Mouse (Mus musculus): Measurements from ENCODE around the gene Madd. TPM values are rescaled to one million over a fixed set of nuclear protein-coding genes. Genes with fewer than 3 reads are reported as not detected.

Gene Madd
- polyA plus RNA-seq, 1 experiment from 2014 or later: 12.2 TPM

- H3K9me3 ChIP-seq: no peaks in the 10 kb centered on the region
- no peak overlapping the region for H3K4me2 ChIP-seq
- WGBS: 75% methylated on average over 6 of the region's 6 CpGs
- no peaks in the 10 kb centered on the region for H3K4me1 ChIP-seq
- H3K4me3 ChIP-seq: no peak overlapping the region
- ATAC-seq (ENCODE audit: insufficient number of reproducible peaks, low FRiP score, low TSS enrichment, low read depth): no peak
- no peak overlapping the region for H3K27ac ChIP-seq
- H3K36me3 ChIP-seq: no peaks in the 10 kb centered on the region
- H3K27me3 ChIP-seq: peaks cover 2% of the 10 kb centered on the region; the same call in 1 of the 2 replicates
- H3K9ac ChIP-seq: no peak overlapping the region
These were observed 62.6 kb downstream of the Madd start for GRCm38 (mm10) chr2:91121011-91121410.

- WGBS: 79% methylated on average over 6 of the region's 6 CpGs
- Histone ChIP-seq H3K9ac (no peak overlapping the region), H3K4me1 (peaks cover 2% of the 10 kb centered on the region), H3K4me2 (no peak overlapping the region), H3K27me3 (peaks cover 6% of the 10 kb centered on the region; the same call in 1 of the 2 replicates), H3K27ac (no peak overlapping the region), H3K4me3 (no peak overlapping the region), H3K9me3 (no peaks in the 10 kb centered on the region), H3K36me3 (no peaks in the 10 kb centered on the region)
- ATAC-seq (ENCODE audit: insufficient number of reproducible peaks, low FRiP score, low TSS enrichment, low read depth): no peak
These were observed 63.4 kb downstream of the Madd start for GRCm38 (mm10) chr2:91120261-91120671.

GRCm38 (mm10) chr2:91119551-91119950 lies 64.1 kb downstream of the Madd start:
- H3K4me1 ChIP-seq: peaks cover 5% of the 10 kb centered on the region
- no peak overlapping the region for H3K4me3 ChIP-seq
- H3K4me2 ChIP-seq: no peak overlapping the region
- no peaks in the 10 kb centered on the region for H3K36me3 ChIP-seq
- H3K27ac ChIP-seq: no peak overlapping the region
- no peak for ATAC-seq (ENCODE audit: insufficient number of reproducible peaks, low FRiP score, low TSS enrichment, low read depth)
- WGBS: 79% methylated on average over 6 of the region's 6 CpGs
- H3K9me3 ChIP-seq: no peaks in the 10 kb centered on the region
- H3K9ac ChIP-seq: no peak overlapping the region
- peaks cover 6% of the 10 kb centered on the region; the same call in 1 of the 2 replicates for H3K27me3 ChIP-seq

DNA sequence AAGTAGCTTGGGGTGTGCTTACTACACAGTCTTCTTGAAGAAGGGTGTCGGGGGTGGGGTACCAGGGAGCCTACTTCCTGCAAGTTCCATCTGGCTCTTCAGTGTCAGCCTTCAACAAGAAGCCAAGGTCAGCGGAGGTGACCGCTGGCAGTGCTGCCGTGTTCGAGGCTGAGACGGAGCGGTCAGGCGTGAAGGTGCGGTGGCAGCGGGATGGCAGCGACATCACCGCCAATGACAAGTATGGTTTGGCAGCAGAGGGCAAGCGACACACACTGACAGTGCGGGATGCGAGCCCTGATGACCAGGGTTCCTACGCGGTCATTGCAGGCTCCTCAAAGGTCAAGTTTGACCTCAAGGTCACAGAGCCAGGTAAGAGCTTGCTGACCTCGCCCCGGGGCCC lies 64.6 kb downstream of the Madd start:
- Histone ChIP-seq H3K4me1 (peaks cover 5% of the 10 kb centered on the region), H3K27ac (no peak overlapping the region), H3K27me3 (peaks cover 6% of the 10 kb centered on the region; the same call in 1 of the 2 replicates), H3K4me3 (no peak overlapping the region), H3K4me2 (no peak overlapping the region), H3K36me3 (no peaks in the 10 kb centered on the region), H3K9ac (no peak overlapping the region), H3K9me3 (no peaks in the 10 kb centered on the region)
- 90% methylated on average over 19 of the region's 19 CpGs for WGBS
- no peak for ATAC-seq (ENCODE audit: insufficient number of reproducible peaks, low FRiP score, low TSS enrichment, low read depth)

GRCm38 (mm10) chr2:91118647-91119046 lies 65.0 kb downstream of the Madd start:
- no peak for ATAC-seq (ENCODE audit: insufficient number of reproducible peaks, low FRiP score, low TSS enrichment, low read depth)
- 37% methylated on average over 1 of the region's 1 CpGs for WGBS

GRCm38 (mm10) chr2:91117585-91118275 lies 65.9 kb downstream of the Madd start, which contains the start of gene Mybpc3:
Mybpc3 (plus strand) TSS chr2:91118144.
- H3K9me3 ChIP-seq: no peaks in the 10 kb centered on the region
- no peak within 1 kb of the TSS for H3K9ac ChIP-seq
- no peak for ATAC-seq (ENCODE audit: insufficient number of reproducible peaks, low FRiP score, low TSS enrichment, low read depth)
- no peaks in the 10 kb centered on the region for H3K36me3 ChIP-seq
- no peak within 1 kb of the TSS for H3K4me3 ChIP-seq
- WGBS: 79% methylated on average over 11 of the region's 11 CpGs
- H3K4me1 ChIP-seq: peaks cover 6% of the 10 kb centered on the region
- H3K27me3 ChIP-seq: peaks cover 6% of the 10 kb centered on the region; the same call in 1 of the 2 replicates
- H3K4me2 ChIP-seq: no peak within 1 kb of the TSS
- H3K27ac ChIP-seq: no peak within 1 kb of the TSS

More at GRCm38 (mm10) chr2:91118647-91119046, 65.0 kb downstream of the Madd start:
- Histone ChIP-seq H3K4me1 (peaks cover 5% of the 10 kb centered on the region), H3K9ac (no peak overlapping the region), H3K27ac (no peak overlapping the region), H3K36me3 (no peaks in the 10 kb centered on the region), H3K4me2 (no peak overlapping the region), H3K9me3 (no peaks in the 10 kb centered on the region), H3K27me3 (peaks cover 6% of the 10 kb centered on the region; the same call in 1 of the 2 replicates), H3K4me3 (no peak overlapping the region)

- Histone ChIP-seq H3K4me3 (no peak overlapping the region), H3K9ac (no peak overlapping the region), H3K9me3 (no peaks in the 10 kb centered on the region), H3K4me1 (peaks cover 11% of the 10 kb centered on the region), H3K4me2 (no peak overlapping the region), H3K27ac (no peak overlapping the region), H3K36me3 (no peaks in the 10 kb centered on the region), H3K27me3 (peaks cover 6% of the 10 kb centered on the region; the same call in 1 of the 2 replicates)
- ATAC-seq (ENCODE audit: insufficient number of reproducible peaks, low FRiP score, low TSS enrichment, low read depth): no peak
- WGBS: 80% methylated on average over 5 of the region's 5 CpGs
These were observed 66.8 kb downstream of the Madd start for GRCm38 (mm10) chr2:91116842-91117241.

- no peaks in the 10 kb centered on the region for H3K36me3 ChIP-seq
- no peak for ATAC-seq (ENCODE audit: insufficient number of reproducible peaks, low FRiP score, low TSS enrichment, low read depth)
- H3K27me3 ChIP-seq: peaks cover 6% of the 10 kb centered on the region; the same call in 1 of the 2 replicates
- H3K4me1 ChIP-seq: peaks cover 11% of the 10 kb centered on the region
- 33% methylated on average over 12 of the region's 12 CpGs for WGBS
- H3K4me2 ChIP-seq: peak overlapping the region; percentile 92
- H3K4me3 ChIP-seq: peak overlapping the region; percentile 44
- no peak overlapping the region for H3K27ac ChIP-seq
- H3K9me3 ChIP-seq: no peaks in the 10 kb centered on the region
- peak overlapping the region; percentile 44 for H3K9ac ChIP-seq
These were observed 68.1 kb downstream of the Madd start for GRCm38 (mm10) chr2:91115578-91115970.

GRCm38 (mm10) chr2:91114781-91115577 lies 68.7 kb downstream of the Madd start:
- Histone ChIP-seq H3K9me3 (no peaks in the 10 kb centered on the region), H3K27ac (no peak overlapping the region), H3K4me2 (peak overlapping the region; percentile 92), H3K4me1 (peaks cover 11% of the 10 kb centered on the region), H3K4me3 (peak overlapping the region; percentile 44), H3K27me3 (peaks cover 6% of the 10 kb centered on the region; the same call in 1 of the 2 replicates), H3K36me3 (no peaks in the 10 kb centered on the region), H3K9ac (peak overlapping the region; percentile 44)
- 6% methylated on average over 41 of the region's 42 CpGs for WGBS
- ATAC-seq (ENCODE audit: insufficient number of reproducible peaks, low FRiP score, low TSS enrichment, low read depth): no peak; the same call in 1 of the 2 replicates

DNA sequence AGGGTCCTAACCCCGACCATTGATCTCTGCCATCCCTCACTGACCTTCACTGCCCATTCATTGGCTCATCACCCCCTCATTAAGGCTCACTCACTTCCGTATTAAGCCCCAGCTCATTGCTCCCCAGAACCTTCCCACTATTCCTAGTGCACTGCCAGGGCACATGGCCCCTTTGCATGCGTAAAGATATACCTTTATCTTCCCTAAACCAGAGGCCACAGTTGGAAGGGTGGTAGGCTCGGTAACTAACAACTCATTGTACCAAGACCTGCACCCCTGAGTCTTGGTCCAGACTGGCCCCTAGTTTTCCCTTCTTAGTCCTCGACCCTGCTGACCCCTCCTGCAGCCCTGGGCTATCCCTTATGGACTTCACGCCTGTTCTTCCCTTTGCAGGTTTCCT lies 69.8 kb downstream of the Madd start:
- WGBS: 74% methylated on average over 6 of the region's 6 CpGs
- Histone ChIP-seq H3K4me1 (peaks cover 11% of the 10 kb centered on the region), H3K27ac (no peak overlapping the region), H3K9ac (no peak overlapping the region), H3K36me3 (no peaks in the 10 kb centered on the region), H3K9me3 (no peaks in the 10 kb centered on the region), H3K27me3 (peaks cover 6% of the 10 kb centered on the region; the same call in 1 of the 2 replicates), H3K4me3 (no peak overlapping the region), H3K4me2 (no peak overlapping the region)
- no peak for ATAC-seq (ENCODE audit: insufficient number of reproducible peaks, low FRiP score, low TSS enrichment, low read depth)

- Histone ChIP-seq H3K27ac (no peak overlapping the region), H3K9me3 (no peaks in the 10 kb centered on the region), H3K36me3 (no peaks in the 10 kb centered on the region), H3K27me3 (peaks cover 6% of the 10 kb centered on the region; the same call in 1 of the 2 replicates), H3K4me1 (peaks cover 11% of the 10 kb centered on the region), H3K4me2 (no peak overlapping the region), H3K4me3 (no peak overlapping the region), H3K9ac (no peak overlapping the region)
- 73% methylated on average over 10 of the region's 10 CpGs for WGBS
- no peak for ATAC-seq (ENCODE audit: insufficient number of reproducible peaks, low FRiP score, low TSS enrichment, low read depth)
These were observed 70.3 kb downstream of the Madd start for GRCm38 (mm10) chr2:91113334-91113733.

DNA sequence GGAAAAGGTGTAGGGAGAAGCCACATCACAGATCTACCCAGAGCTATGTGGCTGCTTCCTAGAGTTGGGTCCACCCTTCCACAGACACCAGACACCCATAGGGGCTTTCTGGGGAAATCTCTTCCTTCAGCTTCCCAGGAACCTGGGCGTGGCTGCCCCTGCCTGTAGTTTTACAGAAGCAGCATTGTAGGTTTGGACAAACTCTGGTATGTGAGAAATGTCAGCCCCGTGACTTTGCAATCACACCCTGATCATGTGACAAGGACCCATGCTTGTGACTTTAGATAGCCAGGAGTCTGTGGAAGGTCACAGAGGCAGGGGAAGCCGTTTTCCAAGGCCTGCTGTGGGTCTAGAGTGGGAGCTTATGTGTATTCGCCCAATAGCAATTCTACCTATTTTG lies 71.1 kb downstream of the Madd start:
- no peak overlapping the region for H3K4me3 ChIP-seq
- no peak for ATAC-seq (ENCODE audit: insufficient number of reproducible peaks, low FRiP score, low TSS enrichment, low read depth)
- no peaks in the 10 kb centered on the region for H3K9me3 ChIP-seq
- no peak overlapping the region for H3K4me2 ChIP-seq
- WGBS: 47% methylated on average over 4 of the region's 4 CpGs
- peaks cover 11% of the 10 kb centered on the region for H3K4me1 ChIP-seq
- no peaks in the 10 kb centered on the region for H3K36me3 ChIP-seq
- no peak overlapping the region for H3K9ac ChIP-seq
- H3K27me3 ChIP-seq: peaks cover 6% of the 10 kb centered on the region; the same call in 1 of the 2 replicates
- no peak overlapping the region for H3K27ac ChIP-seq
